Mouse (Mus musculus): ENCODE results near the gene Hid1. TPM values are rescaled to one million over a fixed set of nuclear protein-coding genes. Genes with fewer than 3 reads are reported as not detected.

The Hid1 gene
- polyA plus RNA-seq (2012; ENCODE audit: insufficient read depth, low replicate concordance) = 1.2 TPM in 1 of 2 replicates, not detected in the other

DNA sequence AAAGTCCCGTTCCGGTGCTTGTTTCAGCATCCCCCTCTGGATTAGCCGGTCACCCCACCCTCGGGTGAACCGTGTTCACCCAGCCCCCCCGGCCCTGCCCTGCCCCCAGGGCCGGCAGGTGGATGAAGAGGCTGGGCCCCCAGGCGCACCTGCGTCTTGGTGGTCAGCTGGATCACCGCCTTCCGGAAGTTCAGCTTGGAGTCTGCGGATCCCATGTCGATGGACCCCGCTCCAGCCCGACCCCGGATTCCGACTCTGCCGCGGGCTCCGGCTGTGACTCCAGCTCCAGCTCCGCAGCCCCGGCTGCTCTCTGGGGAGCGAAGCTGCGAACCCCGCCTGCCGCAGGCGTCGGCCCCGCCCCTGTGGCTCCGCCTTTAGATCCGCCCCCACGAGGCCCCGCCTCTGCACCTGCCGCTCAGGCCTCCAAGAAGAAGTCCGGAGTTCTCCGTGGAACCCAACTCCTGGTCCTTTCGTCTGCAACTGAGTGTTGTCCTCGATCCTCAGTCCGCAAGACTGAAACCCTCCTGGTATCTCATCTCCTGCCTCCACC lies at the start of gene Hid1:
Gene Hid1, minus strand, starts transcription at position 362 of the 550 bp plus-strand sequence.
- Histone ChIP-seq H3K36me3 (replicated peaks; ENCODE audit: low read length) (no peaks in the 10 kb centered on the region), H3K4me1 (peaks cover 30% of the 10 kb centered on the region), H3K27me3 (replicated peaks) (peaks cover 95% of the 10 kb centered on the region)

DNA sequence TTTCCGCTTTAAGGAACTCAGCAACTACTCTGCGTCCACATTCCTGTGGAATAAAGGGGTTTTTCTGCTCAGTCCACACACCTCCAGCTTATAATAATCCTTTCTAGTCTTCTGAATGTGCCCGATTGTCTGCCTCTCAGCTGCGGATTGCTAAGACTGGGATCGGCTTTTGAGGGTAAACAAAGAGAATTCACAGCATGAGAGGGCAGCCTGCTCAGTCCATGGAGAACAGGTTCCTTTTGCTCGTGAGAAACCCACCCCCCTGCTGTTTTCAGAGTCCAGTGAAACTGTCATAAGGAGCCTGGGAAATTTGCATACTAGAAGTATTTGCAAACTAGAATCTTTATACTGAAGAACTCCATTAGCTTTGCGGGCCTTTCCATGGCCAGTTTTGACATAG lies 42.0 kb upstream of the Hid1 start:
- Histone ChIP-seq H3K9me3 (no peaks in the 10 kb centered on the region), H3K4me1 (peaks cover 63% of the 10 kb centered on the region), H3K4me3 (replicated peaks) (no peak overlapping the region), H3K36me3 (replicated peaks; ENCODE audit: low read length) (peaks cover 54% of the 10 kb centered on the region), H3K27me3 (replicated peaks) (no peaks in the 10 kb centered on the region)
- TF ChIP-seq FLI1 (IDR thresholded peaks at IDR 0.05; ENCODE audit: low read length) (no peak), GATA1 (IDR thresholded peaks at IDR 0.05; ENCODE audit: borderline replicate concordance, low read length) (no peak)

More for the DNA sequence above, at the start of gene Hid1:
- no peaks in the 10 kb centered on the region for H3K9me3 ChIP-seq
- TF ChIP-seq GATA1 (IDR thresholded peaks at IDR 0.05; ENCODE audit: borderline replicate concordance, low read length) (no peak), FLI1 (IDR thresholded peaks at IDR 0.05; ENCODE audit: low read length) (no peak)
- H3K4me3 ChIP-seq (replicated peaks) = peak within 1 kb of the TSS; percentile 91

DNA sequence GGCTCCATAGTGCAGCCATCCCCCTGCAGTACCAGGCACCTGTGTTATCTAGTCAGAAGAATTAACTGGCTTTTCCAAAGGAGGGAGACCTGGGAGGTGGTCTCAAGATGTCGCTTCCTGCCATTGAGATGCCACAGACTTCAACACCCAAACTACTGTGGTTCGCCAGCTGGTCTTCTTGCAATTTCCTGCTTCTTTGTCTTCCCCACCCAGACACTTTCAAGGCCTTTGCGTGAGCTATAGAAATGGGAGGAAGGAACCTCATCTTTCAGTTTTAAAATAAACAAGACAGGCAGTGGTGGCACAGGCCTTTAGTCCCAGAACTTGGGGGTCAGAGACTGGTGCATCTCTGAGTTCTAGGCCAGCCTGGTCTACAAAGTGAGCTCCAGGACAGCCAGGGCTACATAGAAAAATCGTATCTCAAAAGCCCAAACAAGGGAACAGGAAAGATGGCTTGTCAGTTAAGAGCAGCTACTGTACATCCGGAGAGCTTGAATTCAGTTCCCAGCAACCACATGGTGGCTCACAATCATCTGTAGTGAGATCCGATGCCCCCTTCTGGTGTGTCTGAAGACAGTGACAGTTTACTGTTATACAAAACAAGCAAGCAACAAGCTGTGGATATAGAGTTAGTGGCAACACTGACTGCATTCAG lies 40.8 kb upstream of the Hid1 start:
- Histone ChIP-seq H3K4me1 (peaks cover 63% of the 10 kb centered on the region), H3K4me3 (replicated peaks) (no peak overlapping the region), H3K36me3 (replicated peaks; ENCODE audit: low read length) (peaks cover 54% of the 10 kb centered on the region), H3K9me3 (no peaks in the 10 kb centered on the region), H3K27me3 (replicated peaks) (no peaks in the 10 kb centered on the region)
- TF ChIP-seq GATA1 (IDR thresholded peaks at IDR 0.05; ENCODE audit: borderline replicate concordance, low read length) (no peak), FLI1 (IDR thresholded peaks at IDR 0.05; ENCODE audit: low read length) (no peak)

DNA sequence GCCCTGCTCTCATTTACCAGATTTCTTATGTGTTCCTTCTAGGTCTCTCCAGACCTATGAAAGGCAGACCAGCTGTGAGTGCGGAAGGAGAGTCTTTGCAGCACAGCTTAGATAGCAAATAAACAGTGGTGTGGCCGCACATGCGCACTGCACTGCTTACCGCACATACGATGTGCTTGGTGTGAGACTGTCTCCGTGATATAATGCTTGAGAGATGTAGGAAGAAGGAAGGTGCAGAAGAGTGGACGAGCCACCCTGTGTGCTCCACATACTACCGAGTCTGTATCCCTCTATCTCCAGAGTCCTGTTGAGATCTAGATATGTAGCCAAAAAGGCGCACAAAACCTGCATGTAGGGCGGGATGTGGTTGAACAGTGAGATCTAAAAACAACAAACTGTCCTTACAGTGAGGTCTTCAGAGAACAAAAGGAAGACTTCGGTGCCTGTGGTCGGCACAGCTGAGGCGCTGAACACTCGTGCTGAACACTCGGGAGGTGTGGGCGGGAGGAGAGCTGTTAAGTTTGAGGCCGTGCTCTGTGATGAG lies 39.4 kb upstream of the Hid1 start:
- H3K4me1 ChIP-seq = peaks cover 57% of the 10 kb centered on the region
- peak overlapping the region; percentile 57 for H3K4me3 ChIP-seq (replicated peaks)
- peaks cover 54% of the 10 kb centered on the region for H3K36me3 ChIP-seq (replicated peaks; ENCODE audit: low read length)
- no peaks in the 10 kb centered on the region for H3K9me3 ChIP-seq
- TF ChIP-seq GATA1 (IDR thresholded peaks at IDR 0.05; ENCODE audit: borderline replicate concordance, low read length) = no peak
- no peak for TF ChIP-seq FLI1 (IDR thresholded peaks at IDR 0.05; ENCODE audit: low read length)
- H3K27me3 ChIP-seq (replicated peaks) = no peaks in the 10 kb centered on the region

DNA sequence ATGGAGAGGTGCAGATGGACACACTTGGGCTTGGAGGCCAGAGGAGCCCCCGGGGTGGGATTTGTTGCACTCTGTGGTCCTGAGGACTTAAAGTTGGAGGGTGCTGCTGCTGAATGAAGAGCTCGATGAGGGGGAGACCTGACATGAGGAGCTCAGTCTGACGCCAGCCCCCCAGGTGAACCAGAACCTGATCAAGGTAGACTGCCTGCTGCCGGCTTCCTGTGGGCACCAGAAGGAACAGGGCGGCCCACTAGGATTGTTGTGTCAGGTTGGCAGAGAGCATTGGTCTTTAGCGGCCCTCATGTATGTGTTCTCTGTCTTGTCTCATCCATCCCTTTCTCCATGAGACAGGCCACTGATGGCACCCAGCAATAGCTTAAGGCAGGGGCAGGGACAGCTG lies 38.2 kb upstream of the Hid1 start:
- Histone ChIP-seq H3K36me3 (replicated peaks; ENCODE audit: low read length) (peaks cover 48% of the 10 kb centered on the region), H3K27me3 (replicated peaks) (peaks cover 6% of the 10 kb centered on the region), H3K4me1 (peaks cover 45% of the 10 kb centered on the region), H3K4me3 (replicated peaks) (no peak overlapping the region), H3K9me3 (no peaks in the 10 kb centered on the region)
- TF ChIP-seq GATA1 (IDR thresholded peaks at IDR 0.05; ENCODE audit: borderline replicate concordance, low read length) (no peak), FLI1 (IDR thresholded peaks at IDR 0.05; ENCODE audit: low read length) (no peak)

DNA sequence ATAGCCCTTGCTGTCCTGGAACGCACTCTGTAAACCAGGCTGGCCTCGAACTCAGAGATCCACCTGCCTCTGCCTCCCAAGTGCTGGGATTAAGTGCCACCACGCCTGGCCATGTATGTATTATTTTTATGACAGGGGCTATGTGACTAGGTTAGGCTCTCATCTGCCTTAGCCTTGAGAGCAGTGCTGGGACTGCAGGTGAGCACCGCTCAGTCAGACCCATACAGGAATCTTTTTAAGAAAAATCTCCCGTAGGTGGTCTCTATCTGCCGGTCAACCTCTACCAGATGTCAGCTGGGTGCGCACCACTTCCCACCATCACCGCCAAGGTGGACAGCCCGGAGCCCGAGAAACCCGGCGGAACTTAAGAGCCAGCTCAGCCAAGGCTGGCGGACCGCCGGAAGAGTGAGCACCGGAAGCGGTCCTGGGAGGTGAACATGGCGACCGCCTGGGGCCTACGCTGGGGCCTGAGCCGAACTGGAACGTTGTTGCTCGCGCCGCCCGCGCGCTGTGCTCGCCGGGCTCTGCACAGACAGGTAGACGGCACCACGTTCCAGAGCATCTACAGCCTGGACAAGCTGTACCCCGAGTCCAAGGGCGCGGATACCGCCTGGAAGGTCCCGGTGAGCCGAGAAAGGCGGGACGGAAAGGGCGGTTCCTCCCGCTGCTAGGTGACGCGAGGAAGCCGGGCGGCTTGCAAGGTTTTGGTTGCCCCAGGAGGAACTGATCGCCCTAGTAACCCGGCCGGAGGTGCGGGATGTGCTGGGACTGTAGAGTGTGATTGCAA lies 36.0 kb upstream of the Hid1 start, which contains the start of gene Mrpl58:
Gene Mrpl58, plus strand, starts transcription at position 415 of the 787 bp plus-strand sequence.
- H3K9me3 ChIP-seq = no peaks in the 10 kb centered on the region
- TF ChIP-seq GATA1 (IDR thresholded peaks at IDR 0.05; ENCODE audit: borderline replicate concordance, low read length) (no peak), FLI1 (IDR thresholded peaks at IDR 0.05; ENCODE audit: low read length) (0 out of 2 replicates have a peak, but pooled peaks have one; percentile 41)
- peak within 1 kb of the TSS; percentile 98 for H3K4me3 ChIP-seq (replicated peaks)
- peaks cover 36% of the 10 kb centered on the region for H3K4me1 ChIP-seq
- H3K36me3 ChIP-seq (replicated peaks; ENCODE audit: low read length) = peaks cover 27% of the 10 kb centered on the region
- H3K27me3 ChIP-seq (replicated peaks) = peaks cover 17% of the 10 kb centered on the region

DNA sequence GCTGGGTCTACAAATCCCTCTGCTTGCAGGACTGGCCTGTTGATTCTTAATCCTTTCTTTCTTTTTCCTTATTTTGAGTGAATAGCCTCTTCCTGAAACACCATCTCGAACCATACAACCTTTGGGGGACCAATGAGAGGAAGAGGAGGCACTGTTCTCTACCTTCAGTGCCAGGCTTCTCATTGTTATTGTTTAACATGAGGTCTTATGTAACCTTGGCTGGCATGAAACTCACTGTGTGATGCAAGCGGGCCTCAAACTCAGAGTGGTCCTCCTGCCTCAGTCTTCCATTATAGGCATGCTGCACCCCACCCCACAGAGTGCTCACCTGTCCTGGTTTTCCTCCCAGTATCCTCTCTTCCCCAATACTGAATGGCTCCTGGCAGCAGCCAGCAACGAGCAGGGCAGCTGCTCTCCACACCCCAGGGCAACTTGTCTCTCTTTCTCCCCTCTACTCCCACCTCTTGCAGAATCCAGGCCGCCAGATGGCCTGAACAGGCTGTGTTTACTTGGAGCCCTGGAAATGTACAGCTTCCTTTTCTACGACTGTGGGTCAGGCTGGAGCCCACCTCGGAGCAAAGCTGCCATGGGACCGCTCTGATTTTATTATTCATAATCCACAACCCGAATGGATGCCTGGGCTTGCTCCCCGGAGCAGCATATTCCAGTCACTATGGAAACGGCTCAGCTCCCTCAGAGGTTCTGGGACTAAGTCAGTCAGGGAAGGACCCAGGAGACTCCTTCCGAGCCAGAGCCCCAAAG lies 33.3 kb upstream of the Hid1 start:
- Histone ChIP-seq H3K27me3 (replicated peaks) (peaks cover 38% of the 10 kb centered on the region), H3K36me3 (replicated peaks; ENCODE audit: low read length) (peaks cover 4% of the 10 kb centered on the region), H3K4me3 (replicated peaks) (no peak overlapping the region), H3K9me3 (no peaks in the 10 kb centered on the region), H3K4me1 (peaks cover 23% of the 10 kb centered on the region)
- TF ChIP-seq FLI1 (IDR thresholded peaks at IDR 0.05; ENCODE audit: low read length) (no peak), GATA1 (IDR thresholded peaks at IDR 0.05; ENCODE audit: borderline replicate concordance, low read length) (no peak)

DNA sequence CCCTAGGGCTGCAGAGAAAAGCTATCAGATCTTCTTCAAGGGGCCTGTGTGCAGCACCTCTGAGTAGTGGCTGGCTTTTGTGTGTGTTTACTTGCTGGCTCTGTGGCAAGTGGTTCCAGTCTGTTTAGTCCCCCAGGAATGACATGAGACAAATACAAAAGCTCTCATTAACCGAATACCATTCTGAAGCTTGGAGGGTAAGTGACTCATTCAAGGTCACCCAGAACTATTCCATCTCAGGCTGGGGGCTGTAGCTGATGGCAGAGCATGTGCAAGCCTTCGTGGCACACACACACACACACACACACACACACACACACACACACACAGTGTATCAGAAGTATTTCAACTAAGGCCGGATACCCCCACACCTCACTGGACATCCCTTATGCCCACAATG lies 32.6 kb upstream of the Hid1 start:
- TF ChIP-seq GATA1 (IDR thresholded peaks at IDR 0.05; ENCODE audit: borderline replicate concordance, low read length) (no peak), FLI1 (IDR thresholded peaks at IDR 0.05; ENCODE audit: low read length) (no peak)

DNA sequence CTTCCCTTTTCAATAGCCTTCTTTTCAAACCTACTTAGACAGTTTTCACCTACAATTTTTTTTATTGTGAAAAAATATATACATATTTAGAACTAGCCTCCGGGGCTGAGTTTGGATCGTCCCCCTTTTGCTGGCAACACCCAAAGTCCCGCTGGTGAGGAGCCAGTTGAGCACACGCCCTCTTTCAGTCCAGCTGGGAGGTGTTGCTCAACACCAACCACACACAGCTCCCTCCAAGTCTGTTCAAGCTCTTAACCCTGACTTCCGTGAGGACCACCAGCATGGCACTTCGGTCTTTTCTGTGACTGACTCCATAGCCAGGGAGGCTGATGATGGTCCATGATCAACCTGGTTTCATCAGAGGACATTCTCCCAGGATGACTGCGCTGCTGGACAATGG lies 30.5 kb upstream of the Hid1 start:
- Histone ChIP-seq H3K27me3 (replicated peaks) (peaks cover 64% of the 10 kb centered on the region), H3K4me1 (peaks cover 11% of the 10 kb centered on the region; the same call in 1 of the 2 replicates), H3K9me3 (no peaks in the 10 kb centered on the region), H3K36me3 (replicated peaks; ENCODE audit: low read length) (no peaks in the 10 kb centered on the region), H3K4me3 (replicated peaks) (no peak overlapping the region)
- TF ChIP-seq GATA1 (IDR thresholded peaks at IDR 0.05; ENCODE audit: borderline replicate concordance, low read length) (no peak), FLI1 (IDR thresholded peaks at IDR 0.05; ENCODE audit: low read length) (no peak)

More for the DNA sequence above, 32.6 kb upstream of the Hid1 start:
- Histone ChIP-seq H3K4me1 (peaks cover 16% of the 10 kb centered on the region), H3K9me3 (no peaks in the 10 kb centered on the region), H3K27me3 (replicated peaks) (peaks cover 44% of the 10 kb centered on the region), H3K4me3 (replicated peaks) (no peak overlapping the region), H3K36me3 (replicated peaks; ENCODE audit: low read length) (no peaks in the 10 kb centered on the region)

Measured in megakaryocyte, embryonic 14.5 days (primary cell).